Mouse (Mus musculus) fibroblast of lung, adult 2 months (primary cell): ENCODE data around the gene Mettl7a3.
"Not testable (repeated sequence)": the region's sequence is repeated elsewhere in the genome, so short reads cannot be mapped to it uniquely, and the experiment has no call there.

Experiments used
- DNase-seq: peaks from one replicate; pipeline ENCODE4 v3.0.0-alpha.2; 2011; ENCODE audit warnings: low read depth

Mettl7a3 gene

DNA sequence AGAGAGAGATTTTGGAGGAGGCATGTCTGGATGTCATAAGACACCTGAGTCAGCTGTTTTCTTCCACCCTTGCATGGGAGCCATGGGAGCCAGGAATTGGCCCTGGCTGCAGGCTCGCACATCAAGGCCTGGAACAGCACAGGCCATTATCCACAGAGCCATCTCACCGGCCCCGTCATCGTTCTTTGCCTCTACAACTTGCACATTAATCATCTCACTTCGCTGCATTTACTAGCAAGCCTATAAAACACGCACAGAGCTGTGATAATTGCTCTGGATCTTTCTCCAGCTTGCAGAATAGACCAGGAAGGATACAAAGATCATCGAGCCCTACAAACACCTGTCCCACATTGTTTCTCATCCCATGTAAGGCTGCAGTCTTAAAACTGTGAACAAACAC, 4.0 kb upstream of the Mettl7a3 start:
- no peak for DNase-seq

DNA sequence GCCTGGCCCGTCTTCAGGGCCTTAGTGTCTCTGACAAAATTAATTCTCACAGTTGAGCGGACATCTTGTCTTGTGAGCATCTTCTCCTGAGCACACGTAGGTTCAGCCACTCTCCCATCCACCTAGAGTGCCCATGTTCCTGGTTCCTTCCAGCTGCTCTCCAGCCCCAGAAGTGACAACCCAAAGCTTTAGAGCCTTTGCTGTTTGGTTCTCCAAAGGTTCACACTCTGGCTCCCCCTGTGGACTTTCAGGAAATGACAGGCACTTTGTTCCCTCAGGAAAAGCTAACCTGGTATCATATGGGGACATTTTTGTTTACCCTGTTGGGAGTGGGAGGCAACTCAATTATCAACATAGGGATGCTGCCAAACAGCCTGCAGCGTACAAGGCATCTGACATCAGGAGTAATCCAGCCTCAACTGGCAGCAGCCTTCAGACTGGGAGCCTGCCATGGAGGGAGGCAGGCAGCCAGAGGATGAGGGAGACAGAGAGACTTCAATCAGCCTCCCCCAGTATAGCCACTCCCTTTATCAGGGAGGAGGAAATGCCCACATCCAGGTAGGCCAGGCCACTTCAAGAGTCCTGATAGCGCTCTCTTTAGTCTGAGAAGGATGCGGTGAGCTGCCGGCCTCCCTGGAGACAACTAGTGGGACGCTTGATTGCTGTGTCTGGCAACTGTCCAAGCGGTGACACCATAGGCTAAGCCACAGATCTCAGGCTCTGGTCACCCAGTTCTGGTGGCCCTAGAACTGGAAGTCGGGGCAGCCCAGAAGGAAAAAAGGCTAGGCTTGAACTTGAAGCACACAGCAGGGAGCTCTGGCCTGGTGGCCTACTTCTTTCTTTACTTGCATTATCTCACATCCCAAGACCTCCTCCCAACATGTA, 2.4 kb upstream of the Mettl7a3 start:
- not testable (repeated sequence) for DNase-seq

DNA sequence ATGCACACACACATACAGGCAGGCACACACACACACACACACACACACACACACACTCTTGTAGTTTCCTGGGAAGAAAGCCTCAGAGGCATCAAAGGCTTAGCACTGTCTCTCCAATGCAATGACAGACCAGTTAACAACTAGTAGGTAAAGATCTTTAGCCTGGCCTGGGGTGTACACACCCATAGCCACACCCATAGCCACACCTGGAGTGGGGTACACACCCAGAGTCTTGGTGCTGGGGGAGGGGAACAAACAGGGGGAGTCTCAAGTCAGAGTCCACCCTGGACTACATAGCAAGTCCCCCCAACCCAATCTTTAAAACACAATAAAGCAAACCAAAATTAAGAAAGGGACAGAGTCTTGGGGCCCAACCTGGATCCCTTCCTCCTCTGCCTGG, 2.6 kb downstream of the Mettl7a3 start:
- DNase-seq = not testable (repeated sequence)

DNA sequence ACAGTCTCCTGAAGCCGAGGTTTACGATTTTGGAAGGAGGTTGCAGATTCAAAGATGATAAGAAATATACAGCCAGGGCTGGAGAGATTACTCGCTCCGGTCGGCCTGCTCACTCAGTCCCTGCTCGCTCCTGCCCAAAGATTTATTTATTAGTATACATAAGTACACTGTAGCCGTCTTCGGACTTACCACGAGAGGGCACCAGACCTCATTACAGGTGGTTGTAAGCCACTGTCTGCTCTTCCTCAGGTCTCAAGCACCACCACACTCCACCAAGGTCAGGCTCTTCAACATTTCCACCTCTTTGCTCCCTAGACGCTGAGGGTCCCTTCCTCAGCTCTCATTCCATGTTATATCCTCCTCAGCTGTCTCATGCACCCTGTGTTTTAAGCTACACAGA, 3.1 kb downstream of the Mettl7a3 start:
- not testable (repeated sequence) for DNase-seq

DNA sequence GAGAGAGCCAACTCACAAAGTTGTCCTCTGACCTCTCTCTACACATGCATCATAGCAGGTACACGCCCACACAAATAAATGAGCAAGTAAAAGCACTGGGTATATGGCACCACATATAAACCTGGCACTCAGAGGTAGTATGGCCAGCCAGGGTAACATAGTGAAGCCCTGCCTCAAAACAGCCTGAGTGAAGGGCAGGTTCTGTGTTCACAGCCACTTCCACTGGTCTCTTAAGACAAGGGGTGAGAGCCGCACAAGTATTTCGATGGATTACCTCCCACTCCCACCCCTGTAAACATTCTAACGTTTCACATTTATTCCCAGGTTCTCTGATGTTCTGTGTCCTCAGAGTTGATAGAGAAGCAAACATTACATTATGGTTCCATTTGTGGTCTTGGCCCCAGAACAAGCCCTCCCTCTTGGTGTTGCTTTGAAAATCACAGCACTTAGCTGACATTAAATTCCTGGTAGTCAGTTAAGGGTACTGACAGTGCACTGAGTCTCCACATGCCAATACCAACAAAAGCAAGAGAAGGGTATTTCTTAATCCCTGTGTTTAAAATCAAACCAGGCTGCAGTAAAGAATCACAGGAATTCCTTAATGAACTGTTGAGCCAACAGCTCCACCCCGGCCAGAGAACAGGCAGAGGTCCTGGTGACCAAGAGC, 6.7 kb downstream of the Mettl7a3 start:
- DNase-seq = peak; percentile 61

DNA sequence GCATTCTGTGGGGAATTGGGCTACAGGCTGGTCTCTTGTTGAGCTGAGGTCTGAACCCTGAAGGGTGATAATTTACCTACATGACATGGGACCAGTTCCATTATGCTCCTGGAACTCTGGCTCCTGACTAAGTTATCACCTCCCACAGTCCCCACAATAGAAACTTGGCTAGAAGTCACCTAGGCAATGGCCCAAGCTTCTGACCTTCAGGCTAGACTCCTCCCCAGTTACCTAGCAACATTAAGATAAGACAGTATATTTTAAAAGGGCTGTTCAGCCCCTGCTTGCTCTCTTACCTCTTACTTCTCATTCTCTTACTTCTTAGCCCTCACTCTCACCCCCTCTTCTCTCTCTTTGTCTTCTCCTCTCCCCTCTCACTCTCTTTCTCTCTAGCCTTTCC, 10.8 kb downstream of the Mettl7a3 start:
- DNase-seq = no peak

DNA sequence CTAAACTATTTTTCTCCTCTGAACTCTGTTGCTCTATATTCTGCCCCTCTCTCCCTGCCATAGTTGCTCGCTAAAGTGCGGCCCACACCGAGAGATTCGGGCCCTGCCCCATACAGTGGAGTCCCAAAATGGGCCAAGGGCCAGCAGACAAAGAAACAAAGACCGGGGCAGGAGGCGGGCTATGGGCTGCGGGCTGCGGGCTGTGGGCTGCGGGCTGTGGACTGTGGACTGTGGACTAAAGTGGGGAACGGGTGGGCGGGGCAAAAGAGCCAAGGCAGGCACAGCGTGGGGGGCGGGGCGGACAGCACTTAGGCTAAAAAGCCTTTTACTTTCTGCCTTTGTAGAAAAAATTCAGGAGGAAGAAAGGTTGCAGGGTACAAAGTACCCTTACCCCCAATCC, 12.0 kb downstream of the Mettl7a3 start:
- no peak for DNase-seq

DNA sequence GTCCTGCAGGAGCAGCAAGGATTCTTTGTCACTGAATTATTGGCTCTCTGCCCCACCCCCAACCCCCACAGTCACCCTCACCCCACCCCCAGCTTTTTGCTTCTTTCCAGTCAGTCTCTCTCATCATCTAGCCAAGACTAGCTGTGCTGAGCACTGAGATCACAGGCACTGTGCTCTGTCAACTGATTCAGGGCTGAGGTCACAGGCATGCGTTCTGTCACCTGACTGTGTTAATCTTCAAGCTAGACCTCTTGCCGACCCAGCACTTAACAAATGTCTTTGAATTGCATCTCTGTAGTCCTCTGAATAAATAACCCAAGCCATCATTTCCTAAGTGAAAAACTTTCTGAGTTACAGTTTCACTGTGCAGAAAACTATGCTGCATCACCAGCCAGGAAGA, 14.8 kb downstream of the Mettl7a3 start:
- no peak for DNase-seq

DNA sequence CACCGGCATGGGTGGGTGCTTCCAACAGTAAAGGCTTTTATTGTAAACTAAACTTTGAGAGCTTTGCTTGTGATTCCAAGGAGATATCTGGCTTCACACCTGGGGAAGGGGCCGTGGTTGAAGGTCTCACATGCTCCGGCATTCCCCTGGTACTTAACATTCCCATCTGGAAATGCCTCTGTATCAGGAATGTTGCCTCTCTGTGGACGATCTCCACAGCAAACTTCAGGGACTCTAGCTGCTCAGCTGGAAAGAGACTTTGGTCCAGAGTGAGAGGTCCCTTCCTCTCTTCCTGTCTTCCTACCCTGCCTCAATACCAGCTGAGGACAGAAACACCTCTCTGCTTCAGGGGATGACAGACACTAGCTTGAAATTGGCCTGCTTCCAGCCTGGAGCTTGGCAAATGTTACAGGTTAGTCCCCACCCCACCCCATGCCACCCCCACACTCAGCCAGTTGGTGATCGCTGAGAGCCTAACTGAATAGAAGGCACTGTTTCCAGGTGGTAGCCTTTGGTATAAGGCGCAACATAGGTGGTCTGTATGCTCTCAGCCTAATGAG, 16.9 kb downstream of the Mettl7a3 start:
- DNase-seq = no peak

DNA sequence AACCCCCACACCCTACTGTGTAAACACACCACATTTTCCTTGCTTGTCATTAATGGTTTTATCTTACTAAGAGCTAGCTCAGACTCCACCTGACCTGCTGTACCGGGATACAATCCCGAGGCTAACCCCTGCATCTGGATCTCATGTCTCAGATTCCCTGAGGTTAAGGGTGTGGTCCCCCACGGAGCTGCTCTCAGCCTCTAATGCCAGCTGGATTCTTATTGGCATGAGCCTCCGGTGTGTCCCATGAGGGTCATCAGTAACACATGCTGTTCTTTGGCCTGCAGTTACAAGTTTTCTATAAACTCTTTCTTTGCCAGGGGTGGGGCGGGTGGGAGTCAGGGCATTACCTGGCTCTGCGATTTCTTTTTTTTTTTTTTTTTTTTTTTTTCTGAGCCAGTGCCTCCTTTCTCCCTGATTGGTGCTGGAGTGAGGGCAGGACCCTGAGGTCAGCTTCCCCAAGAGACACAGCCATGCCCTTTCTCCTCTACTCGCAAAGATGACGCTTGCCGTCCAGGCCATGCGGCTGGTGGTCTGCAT, 18.1 kb downstream of the Mettl7a3 start, which contains the start of the genes Methig1 and Mettl7a2:
TSS of gene Methig1 (plus strand) at position 439 of the 540 bp plus-strand sequence.
TSS of gene Mettl7a2 (plus strand) at position 490 of the 540 bp plus-strand sequence.
- no peak for DNase-seq

DNA sequence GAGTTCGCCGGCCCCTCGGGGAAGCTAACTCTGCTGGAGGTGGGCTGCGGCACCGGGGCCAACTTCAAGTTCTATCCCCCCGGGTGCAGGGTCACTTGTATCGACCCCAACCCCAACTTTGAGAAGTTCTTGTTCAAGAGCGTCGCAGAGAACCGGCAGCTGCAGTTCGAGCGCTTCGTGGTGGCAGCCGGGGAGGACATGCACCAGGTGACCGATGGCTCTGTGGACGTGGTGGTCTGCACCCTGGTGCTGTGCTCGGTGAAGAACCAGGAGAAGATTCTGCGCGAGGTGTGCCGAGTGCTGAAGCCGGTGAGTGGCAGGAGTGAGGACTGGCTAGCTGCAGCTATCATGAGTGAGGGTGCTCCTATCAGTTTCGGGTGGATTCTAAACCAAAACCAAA, 18.7 kb downstream of the Mettl7a3 start:
- DNase-seq = not testable (repeated sequence)

DNA sequence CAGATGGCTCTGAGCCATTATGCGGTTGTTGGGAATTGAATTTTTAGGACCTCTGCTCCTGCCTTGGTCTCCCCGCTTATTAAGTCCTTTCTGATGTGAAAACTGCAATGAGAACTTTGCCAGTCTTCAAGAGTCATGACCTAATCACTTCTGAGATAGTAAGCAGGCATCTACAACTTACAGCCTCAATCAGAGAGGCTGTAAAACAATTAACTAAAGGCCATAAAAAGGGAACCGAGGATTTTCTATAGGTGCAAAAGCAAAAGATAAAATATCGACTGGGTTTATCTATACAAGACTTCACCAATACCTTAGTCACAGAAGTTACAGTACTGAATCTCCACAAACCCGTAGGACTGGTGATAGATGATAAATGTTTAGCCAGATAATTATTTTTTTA, 21.1 kb downstream of the Mettl7a3 start:
- DNase-seq = no peak

DNA sequence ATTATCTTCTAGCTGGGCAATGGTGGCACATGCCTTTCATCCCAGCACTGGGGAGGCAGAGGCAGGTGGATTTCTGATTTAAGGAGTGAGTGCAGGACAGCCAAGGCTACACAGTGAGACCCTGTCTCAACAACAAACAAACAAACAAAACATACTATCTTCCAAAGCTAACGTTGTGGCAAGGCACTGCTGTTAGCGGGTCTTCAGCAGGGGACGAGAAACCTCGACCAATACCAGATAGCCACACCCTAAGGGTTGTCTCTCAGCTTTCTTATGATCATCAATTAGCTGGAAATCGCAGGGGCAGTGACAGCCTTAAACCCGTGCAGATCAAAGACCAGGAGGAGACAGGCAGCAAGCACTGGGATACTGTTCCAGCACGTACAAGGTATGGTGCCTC, 29.5 kb downstream of the Mettl7a3 start, which contains the start of gene Higd1c:
TSS of gene Higd1c (plus strand) at position 301 of the 400 bp plus-strand sequence.
- no peak for DNase-seq

DNA sequence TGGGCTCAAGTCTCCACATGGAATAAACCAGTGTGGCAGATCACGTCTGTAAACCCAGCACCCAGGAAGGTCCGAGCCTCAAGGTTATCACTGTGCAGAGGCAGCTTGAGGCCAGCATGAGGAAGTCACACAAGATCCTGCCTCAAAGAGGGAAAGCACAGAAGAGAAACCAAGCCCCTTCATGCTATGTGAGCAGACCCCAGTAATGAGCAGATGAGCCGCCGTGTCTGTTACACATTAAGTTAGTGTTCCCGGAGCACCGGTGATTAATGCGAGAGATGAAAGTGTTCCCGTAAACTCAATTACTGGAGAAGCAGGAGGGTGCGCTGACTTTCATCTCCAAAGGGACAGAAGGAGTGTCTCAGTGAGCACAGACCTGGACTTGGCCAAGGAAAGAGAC, 31.2 kb downstream of the Mettl7a3 start:
- DNase-seq = not testable (repeated sequence)

DNA sequence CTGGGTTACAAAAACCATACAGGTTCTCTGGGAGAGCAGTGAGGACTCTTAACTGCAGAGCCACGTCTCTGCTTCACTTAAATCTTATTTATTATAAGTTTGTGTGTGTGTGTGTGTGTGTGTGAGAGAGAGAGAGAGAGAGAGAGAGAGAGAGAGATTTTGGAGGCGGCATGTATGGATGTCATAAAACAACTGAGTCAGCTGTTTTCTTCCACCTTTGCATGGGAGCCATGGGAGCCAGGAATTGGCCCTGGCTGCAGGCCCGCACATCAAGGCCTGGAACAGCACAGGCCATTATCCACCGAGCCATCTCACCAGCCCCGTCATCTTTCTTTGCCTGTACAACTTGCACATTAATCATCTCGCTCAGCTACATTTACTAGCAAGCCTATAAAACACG, 32.4 kb downstream of the Mettl7a3 start:
- DNase-seq = no peak

DNA sequence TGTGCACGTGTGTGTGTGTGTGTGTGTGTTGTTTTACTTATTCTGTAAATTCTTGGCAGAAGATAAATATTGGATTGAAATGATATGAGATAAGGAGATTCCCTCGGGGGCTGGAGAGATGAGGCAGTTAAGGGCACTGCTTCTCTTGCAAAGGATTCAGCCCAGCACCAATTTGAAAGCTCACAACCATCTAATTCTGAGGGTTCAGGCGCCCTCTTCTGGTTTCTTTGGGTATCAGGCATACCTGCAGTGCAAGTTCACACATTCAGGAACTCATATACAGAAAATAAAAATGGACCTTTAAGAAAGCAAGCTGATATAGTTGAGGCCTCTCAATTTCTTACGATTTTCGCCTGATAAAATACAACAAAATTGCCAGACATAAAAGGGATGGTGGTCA, 40.3 kb downstream of the Mettl7a3 start:
- DNase-seq = no peak

DNA sequence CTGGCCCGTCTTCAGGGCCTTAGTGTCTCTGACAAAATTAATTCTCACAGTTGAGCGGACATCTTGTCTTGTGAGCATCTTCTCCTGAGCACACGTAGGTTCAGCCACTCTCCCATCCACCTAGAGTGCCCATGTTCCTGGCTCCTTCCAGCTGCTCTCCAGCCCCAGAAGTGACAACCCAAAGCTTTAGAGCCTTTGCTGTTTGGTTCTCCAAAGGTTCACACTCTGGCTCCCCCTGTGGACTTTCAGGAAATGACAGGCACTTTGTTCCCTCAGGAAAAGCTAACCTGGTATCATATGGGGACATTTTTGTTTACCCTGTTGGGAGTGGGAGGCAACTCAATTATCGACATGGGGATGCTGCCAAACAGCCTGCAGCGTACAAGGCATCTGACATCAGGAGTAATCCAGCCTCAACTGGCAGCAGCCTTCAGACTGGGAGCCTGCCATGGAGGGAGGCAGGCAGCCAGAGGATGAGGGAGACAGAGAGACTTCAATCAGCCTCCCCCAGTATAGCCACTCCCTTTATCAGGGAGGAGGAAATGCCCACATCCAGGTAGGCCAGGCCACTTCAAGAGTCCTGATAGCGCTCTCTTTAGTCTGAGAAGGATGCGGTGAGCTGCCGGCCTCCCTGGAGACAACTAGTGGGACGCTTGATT, 43.2 kb downstream of the Mettl7a3 start:
- DNase-seq = not testable (repeated sequence)

DNA sequence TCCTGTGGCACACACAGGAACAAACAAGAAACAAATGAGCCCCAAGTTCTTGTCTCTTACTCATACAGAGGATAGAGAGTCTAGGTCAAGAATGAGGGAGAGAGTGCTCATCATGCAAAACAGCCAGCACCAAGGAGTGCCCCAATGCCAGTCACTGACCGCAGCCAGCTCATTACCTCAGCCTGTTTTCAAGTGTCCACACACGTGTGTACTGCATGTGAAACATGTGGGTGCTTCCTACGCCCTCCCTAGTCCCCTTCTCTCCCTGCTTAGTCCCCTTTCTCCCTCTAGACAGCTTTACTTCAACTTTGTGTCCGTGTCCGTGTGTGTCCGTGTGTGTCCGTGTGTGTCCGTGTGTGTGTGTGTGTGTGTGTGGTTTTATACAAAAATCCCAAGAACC, 44.9 kb downstream of the Mettl7a3 start:
- no peak for DNase-seq

DNA sequence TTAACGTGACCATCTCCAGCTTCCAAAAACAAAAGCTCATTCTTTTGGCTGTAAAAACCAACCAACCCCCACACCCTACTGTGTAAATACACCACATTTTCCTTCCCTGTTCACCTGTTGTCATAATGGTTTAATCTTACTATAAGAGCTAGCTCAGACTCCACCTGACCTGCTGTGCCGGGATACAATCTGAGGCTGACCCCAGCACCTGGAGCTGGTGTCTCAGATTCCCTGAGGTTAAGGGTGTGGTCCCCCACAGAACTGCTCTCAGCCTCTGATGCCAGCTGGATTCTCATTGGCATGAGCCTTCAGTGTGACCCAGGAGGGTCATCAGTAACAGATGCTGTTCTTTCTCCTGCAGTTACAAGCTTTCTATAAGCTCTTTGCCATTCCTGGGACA, 45.4 kb downstream of the Mettl7a3 start:
- no peak for DNase-seq

DNA sequence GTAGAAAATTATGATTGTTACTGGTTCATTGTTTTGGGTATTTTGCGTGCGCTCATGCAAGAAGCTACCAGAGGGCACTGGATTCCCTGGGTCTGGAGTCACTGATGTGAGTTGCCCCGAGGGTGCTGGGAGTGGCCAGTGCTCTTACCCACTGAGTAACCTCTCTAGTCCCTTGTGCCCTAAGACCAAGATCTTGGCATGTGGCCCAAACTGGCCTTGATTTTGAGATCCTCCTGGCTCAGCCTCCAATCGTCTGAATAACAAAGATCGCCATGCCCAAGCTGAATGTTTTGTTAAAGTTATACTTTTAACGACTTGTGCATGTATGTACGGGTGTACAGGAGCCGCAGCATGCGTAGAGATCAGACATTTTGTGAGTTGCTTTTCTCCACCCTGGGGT, 51.0 kb downstream of the Mettl7a3 start:
- DNase-seq = no peak

DNA sequence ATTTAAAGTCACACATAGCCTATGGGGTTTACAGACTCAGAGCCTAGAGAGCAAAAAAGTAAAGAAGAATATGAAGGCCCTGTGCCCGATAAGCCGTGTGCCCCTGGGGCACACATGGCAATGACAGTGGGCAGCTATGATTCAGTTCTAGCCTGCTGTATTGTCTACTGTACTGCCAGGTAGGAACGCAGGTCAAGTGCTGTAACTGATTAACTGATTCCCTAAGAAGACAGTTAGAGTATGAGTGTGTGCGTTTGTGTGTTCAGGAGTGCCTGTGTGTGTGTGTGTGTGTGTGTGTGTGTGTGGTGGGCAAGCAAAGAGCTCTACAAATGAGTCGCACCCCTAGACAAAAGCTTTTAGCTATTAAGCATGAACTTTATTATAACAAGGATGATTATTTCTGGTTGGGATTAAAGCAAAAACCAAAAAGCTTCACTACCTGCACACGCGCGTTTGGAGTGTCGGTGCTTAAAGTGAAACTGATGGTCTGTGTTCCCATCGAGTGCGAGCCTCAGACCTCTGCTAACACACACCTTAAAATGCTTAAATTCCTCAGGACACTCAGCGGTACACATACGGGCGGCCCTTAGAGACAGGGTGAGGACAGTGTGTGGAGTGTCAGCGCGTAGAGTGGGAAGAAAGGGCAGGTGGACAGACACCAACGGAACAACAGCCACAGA, 53.0 kb downstream of the Mettl7a3 start:
- no peak for DNase-seq
